Mouse (Mus musculus) layer of hippocampus, postnatal 10 days (tissue): ENCODE measurements at regions not wholly inside any gene's neighbourhood (a gene's known extent, or its start where the extent isn't known, plus 50 kb on each side); places are given as distances from the start of the nearest gene placed in this dataset.

Source experiments
- DNase-seq, 2 experiments: peaks; one replicate each; pipeline ENCODE4 v3.0.0; 2021; ENCODE audit warnings: low spot score in 2 of 2

- DNase-seq, result no peak
Measured at GRCm38 (mm10) chr3:9884691-9885354, 203.1 kb upstream of the Gm9833 start.

GRCm38 (mm10) chr3:9885565-9885964 lies 202.3 kb upstream of the Gm9833 start:
- peak; percentile 46 to 54 for DNase-seq

- DNase-seq, result no peak
Measured at GRCm38 (mm10) chr3:9886077-9886476, 201.8 kb upstream of the Gm9833 start.

- DNase-seq, result no peak
Measured at GRCm38 (mm10) chr3:9886765-9887626, 200.9 kb upstream of the Gm9833 start.

- no peak for DNase-seq
Measured at GRCm38 (mm10) chr3:9887627-9887994, 200.3 kb upstream of the Gm9833 start.

- no peak for DNase-seq
Measured at GRCm38 (mm10) chr3:9888051-9888450, 199.9 kb upstream of the Gm9833 start.

GRCm38 (mm10) chr3:9892884-9893494 lies 194.9 kb upstream of the Gm9833 start:
- no peak for DNase-seq

- DNase-seq, result no peak
Measured at GRCm38 (mm10) chr3:9895396-9896135, 192.3 kb upstream of the Gm9833 start.

- no peak for DNase-seq
Measured at GRCm38 (mm10) chr3:9896303-9896702, 191.6 kb upstream of the Gm9833 start.

GRCm38 (mm10) chr3:9901663-9902062 lies 186.2 kb upstream of the Gm9833 start:
- no peak for DNase-seq

- no peak for DNase-seq
Measured at GRCm38 (mm10) chr3:9913357-9913756, 174.6 kb upstream of the Gm9833 start.

GRCm38 (mm10) chr3:9916538-9917106 lies 171.3 kb upstream of the Gm9833 start:
- no peak for DNase-seq

- peak; percentile 69 to 76 for DNase-seq
Measured at GRCm38 (mm10) chr3:9920331-9920730, 167.6 kb upstream of the Gm9833 start.

- no peak for DNase-seq
Measured at GRCm38 (mm10) chr3:9921730-9922129, 166.2 kb upstream of the Gm9833 start.

GRCm38 (mm10) chr3:9922541-9923046 lies 165.3 kb upstream of the Gm9833 start:
- DNase-seq, result peak; percentile 15 to 33

- DNase-seq, result no peak
Measured at GRCm38 (mm10) chr3:9924630-9925029, 163.3 kb upstream of the Gm9833 start.

GRCm38 (mm10) chr3:9936853-9937441 lies 151.0 kb upstream of the Gm9833 start:
- DNase-seq, result no peak

GRCm38 (mm10) chr3:9938651-9939050 lies 149.3 kb upstream of the Gm9833 start:
- DNase-seq, result no peak

- DNase-seq, result no peak
Measured at GRCm38 (mm10) chr3:9942631-9943030, 145.3 kb upstream of the Gm9833 start.

- DNase-seq, result peak; percentile 73 to 79
Measured at GRCm38 (mm10) chr3:9947357-9948065, 140.4 kb upstream of the Gm9833 start.
